Mouse (Mus musculus) megakaryocyte progenitor cell, adult 5-6 weeks (primary cell): ENCODE measurements around the gene Ush1c. TPM values are rescaled to one million over a fixed set of nuclear protein-coding genes. Genes with fewer than 3 reads are reported as not detected.
"Not testable (repeated sequence)": the region's sequence is repeated elsewhere in the genome, so short reads cannot be mapped to it uniquely, and the experiment has no call there.

Experiments used
- ATAC-seq: replicated peaks from 2 replicates; pipeline ENCODE4 v1.8.0; 2016; ENCODE audit warnings: mild to moderate bottlenecking, moderate TSS enrichment, inconsistent platforms; ENCODE audit not compliant: poor library complexity
- total RNA-seq, 2 experiments: library from RNA; stranded (forward) in 1 of 2; stranded (reverse) in 1 of 2; fragments of 157-497, 149-512 nt in 1 of 2; fragments of 200-1000 nt in 1 of 2; gene quantifications; 2 replicates each; pipeline versions ENCODE4 v1.2.3 to v1.2.4; 2015 to 2017

Gene Ush1c
- total RNA-seq, 2 experiments from 2014 or later = not detected

- no peak for ATAC-seq
Measured at GRCm38 (mm10) chr7:46208131-46208530, 30.2 kb downstream of the Ush1c start.

DNA sequence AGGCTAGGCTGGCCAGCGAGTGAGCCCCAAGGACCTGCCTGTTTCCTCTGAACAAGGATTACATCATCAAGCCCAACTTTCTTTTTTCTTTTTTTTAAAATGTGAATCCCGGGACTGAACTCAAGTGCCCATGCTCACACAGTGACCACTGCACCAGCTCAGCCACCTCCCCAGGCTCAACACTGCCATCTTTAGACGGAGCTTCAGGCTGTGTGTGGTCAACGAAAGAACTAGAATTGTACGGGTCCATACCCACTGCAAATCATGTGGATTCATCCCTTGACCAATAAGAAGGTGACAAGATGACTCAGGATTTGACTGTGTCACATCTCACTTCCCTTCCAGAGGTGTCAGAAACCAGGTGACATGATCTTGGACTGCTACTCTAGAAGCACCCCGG, 33.5 kb downstream of the Ush1c start:
- no peak for ATAC-seq

DNA sequence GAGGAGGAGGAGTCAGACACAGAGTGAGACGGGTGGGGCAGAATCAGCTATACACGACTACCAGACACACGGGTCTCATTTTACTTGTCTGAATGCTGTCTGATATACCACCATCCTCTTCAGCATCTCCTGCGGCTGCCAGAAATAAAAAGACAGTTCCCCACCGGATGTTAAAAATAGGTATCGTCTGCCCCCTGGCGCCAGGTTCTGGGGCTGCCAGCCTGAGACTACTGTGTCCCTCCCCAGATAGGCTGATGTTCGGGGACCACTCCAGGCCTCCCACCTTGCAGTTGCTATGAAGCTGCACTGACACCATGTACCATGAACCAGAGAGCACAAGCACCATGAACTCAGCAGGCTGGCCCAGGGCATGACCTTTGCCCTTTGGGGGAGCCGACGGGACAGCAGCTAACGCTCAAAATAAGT, 34.2 kb downstream of the Ush1c start:
- ATAC-seq = peak; percentile 48; the same call in 1 of the 2 replicates

- ATAC-seq = no peak
Measured at GRCm38 (mm10) chr7:46201649-46202048, 36.7 kb downstream of the Ush1c start.

DNA sequence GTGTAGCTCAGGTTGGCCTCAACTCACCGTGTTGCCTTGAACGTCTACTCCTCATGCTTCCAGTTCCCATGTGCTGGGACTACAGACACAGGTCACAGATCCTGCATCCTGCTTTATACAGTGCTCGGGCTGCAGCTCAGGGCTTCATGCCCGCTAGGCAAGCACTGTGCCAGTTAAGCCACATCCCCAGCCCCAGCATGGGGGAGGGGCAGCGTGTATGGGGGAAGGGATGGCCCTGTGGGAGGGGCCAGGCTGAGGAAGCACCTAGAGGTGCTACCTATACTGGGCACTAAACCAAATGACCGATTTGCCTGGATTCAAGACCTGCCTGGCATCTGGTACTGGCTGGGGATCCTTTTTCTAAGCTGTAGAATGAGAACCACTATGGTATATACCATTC, 38.3 kb downstream of the Ush1c start:
- ATAC-seq = no peak

DNA sequence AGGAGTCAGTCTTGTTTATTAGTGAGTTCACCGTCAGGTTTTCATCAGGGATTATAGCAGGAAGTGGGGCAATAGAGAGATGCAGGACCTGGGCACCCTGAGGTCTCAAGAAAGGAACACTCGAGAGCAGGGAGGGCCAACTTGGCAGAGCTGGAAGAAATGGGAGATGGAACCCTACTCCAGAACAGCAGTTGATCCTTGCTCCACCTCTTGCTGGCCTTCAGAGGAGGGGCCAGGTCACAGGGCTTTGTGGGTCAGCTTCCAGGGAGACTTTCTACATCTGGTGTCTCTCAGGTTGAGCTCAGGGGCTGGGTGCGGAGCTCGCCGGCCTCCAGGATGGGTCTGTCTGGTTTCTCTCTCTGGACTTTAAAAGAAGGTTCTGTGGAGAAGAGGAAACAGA, 42.9 kb downstream of the Ush1c start:
- ATAC-seq = no peak

DNA sequence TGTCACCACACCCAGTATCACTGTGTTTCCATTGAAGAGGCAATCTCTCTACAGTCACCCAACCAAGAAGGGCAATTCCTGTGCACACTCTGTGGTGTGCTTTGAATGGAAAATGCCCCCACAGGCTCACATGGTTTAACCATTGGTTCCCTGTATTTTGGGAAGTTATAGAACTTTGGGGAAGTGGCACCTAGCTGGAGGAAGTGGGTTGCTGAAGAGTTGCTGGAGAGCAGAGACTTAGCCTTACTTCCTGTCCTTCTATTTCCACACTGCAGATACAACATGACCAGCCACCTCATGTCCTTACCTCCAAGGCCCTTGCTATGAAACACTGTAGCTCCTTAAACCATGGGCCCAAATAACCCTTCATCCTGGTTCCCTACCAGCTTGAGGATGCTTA, 54.1 kb downstream of the Ush1c start:
- ATAC-seq = peak; percentile 73

DNA sequence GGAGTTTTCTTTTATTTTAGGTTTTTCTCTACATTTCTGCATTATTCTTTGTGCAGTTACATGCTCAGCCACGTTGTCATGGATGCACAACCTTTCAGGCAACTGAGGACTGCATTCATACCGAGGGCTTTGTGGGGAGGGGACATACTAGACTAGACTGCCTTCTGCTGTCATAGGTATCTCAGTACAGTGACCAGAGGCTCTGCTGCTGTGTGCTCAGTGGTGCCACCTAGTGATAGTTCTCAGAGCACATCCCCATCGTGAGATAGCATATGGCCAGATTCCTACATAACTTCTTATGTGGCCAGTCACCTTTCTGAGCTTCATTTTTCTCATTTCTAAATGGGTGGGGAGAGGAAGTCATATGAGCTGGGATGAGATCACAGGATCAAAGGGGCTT, 56.7 kb downstream of the Ush1c start:
- ATAC-seq = peak; percentile 72

DNA sequence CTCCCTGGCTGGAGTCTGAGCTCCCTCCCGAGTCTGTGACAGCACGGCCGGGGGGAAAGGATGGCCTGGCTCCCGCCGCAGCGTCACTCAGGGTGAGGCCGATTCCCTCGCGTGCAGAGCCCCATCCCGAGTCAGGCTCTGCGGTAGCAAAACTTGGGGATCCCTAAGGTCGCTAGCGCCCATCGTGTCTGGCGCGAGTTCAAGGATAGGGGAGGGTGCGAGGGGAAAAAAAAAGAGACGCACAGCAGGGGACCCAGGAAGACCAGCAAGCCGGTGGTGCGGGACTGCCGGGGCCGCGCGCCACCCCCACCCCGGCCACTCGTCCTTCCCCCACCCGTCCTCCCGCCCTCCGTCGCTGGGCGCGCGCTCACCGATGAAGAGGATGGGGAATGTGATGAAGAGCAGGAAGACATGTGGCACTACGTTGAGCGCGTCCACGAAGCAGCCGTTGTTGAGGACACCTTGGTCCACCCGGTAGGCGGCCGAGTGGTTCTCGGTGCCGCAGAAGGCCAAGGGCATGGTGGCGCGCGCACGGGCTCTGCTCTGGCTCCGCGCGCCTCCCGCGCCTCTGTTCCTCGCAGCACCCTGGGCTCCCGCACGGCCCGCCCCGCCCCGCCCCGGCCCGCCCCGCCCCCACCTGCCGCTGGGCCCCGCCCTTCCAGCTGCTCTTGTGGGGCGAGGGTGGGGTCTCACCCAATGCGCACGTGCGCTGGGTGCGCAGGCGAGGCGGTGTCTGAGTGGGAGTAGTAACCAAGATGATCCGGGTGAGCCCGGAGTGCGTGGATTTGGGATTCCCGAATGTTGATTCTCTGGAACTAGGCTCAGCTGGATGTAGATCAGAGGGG, 58.6 kb downstream of the Ush1c start, which contains the start of gene Abcc8:
TSS of gene Abcc8 (minus strand) at position 603 of the 845 bp plus-strand sequence.
- ATAC-seq = no peak

- not testable (repeated sequence) for ATAC-seq
Measured at GRCm38 (mm10) chr7:46168980-46169379, 69.3 kb downstream of the Ush1c start.

- peak; percentile 48 for ATAC-seq
Measured at GRCm38 (mm10) chr7:46168402-46168801, 69.9 kb downstream of the Ush1c start.

DNA sequence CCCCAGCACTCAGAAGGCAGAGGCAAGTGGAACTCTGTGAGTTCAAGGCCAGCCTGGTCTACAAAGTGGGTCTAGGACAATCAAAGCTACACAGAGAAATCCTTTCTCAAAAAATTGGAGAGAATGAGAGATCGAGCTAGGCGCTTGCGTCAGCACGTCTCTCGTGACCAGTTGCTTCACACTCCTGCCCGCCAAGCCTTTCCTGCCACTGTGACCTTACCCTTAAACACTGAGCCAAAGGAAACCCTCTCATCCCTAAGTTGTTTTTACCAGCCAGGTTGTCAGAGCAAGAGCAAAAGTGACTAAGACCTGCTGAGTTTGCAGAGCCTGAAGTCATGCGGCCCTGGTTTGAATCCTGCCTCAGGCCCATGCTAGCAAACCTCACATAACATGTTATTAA, 70.4 kb downstream of the Ush1c start:
- ATAC-seq = no peak

- no peak for ATAC-seq
Measured at GRCm38 (mm10) chr7:46165876-46166275, 72.4 kb downstream of the Ush1c start.

GRCm38 (mm10) chr7:46162731-46163130, 75.6 kb downstream of the Ush1c start:
- no peak for ATAC-seq

DNA sequence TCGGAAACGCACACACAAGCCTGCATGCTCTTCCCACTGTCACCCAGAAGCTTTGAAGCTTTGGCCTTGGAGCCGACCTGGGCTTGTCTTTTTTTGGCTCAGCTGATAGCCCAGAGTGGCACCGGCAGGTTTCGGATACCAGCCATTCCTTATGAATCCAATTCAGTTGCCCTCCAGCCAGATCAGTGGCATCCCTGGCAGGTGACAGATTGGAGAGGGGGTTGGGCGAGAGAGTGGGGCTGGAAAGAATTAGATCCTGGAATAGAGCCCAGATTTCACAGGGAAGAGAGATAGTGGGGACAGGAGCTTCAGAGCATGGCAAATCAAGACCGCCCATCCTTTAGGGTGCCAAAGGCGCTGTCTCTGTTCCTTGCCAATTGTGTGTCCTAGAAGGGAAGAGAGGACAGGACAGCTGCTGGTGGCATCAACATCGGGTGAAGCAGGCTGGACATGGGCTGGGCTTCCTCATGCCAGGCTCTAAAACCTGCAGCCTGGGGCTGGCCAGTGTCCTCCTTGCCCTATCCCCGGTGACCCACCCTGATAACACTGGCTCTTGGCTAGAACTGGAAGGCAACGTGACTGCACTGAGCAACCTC, 76.1 kb downstream of the Ush1c start:
- no peak for ATAC-seq

DNA sequence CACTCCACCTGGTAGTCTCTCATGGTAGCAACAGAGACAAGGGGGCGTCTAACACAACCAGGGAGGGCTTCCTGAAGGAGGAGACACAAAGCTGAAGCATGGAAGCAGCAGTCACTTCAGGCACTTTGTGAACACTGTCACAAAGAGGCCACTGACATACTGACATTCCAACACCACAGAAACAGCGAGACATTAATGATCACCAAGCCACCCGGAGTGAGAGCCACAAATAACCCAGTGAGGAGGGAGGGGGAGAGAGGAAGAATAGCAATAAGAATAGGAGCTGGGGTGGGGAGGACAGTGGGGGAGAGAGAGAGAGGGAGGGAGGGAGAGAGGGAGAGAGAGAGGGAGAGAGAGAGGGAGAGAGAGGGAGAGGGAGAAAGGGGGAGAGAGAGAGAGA, 76.7 kb downstream of the Ush1c start:
- no peak for ATAC-seq

DNA sequence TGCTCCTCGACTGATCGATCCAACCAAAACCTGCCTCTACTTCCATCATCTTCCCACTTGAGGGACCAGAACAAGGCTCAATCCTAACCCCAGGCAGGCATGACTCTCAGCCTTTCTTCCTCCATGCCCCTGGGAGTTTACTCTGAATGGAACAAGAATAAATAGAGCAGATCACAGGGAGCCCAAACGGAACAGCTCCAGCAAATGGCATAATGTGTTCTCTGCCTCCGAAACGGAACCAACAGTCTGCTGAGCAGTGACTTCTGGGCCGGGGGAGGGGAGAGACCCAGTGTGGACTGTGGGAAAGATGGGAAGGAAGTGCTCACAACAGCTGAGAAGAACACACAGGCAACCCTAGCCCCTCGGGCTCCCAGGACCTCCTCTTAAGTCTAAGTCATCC, 80.6 kb downstream of the Ush1c start:
- no peak for ATAC-seq

GRCm38 (mm10) chr7:46154498-46155488, 83.5 kb downstream of the Ush1c start:
- ATAC-seq = no peak

- ATAC-seq = no peak
Measured at GRCm38 (mm10) chr7:46152819-46153351, 85.4 kb downstream of the Ush1c start.

- no peak for ATAC-seq
Measured at GRCm38 (mm10) chr7:46147417-46147816, 90.9 kb downstream of the Ush1c start.
